Mouse (Mus musculus) cortical plate, adult 2 months (tissue): ENCODE measurements around the gene Rrbp1.

Experiments
- CTCF ChIP-seq: fragments of 200-500 bp; IDR thresholded peaks from 2 replicates; pipeline ENCODE4 v1.5.1; 2011; ENCODE audit warnings: mild to moderate bottlenecking, control low read depth, low read length; ENCODE audit not compliant: insufficient read depth; ENCODE audit errors: extremely low read depth
- POLR2A ChIP-seq: fragments of 200-500 bp; IDR thresholded peaks from 2 replicates; pipeline ENCODE4 v1.6.1; 2011; ENCODE audit warnings: mild to moderate bottlenecking, low read length, control low read depth; ENCODE audit not compliant: insufficient read depth; ENCODE audit errors: extremely low read depth

- TF ChIP-seq CTCF (no peak), POLR2A (no peak)
Measured at GRCm38 (mm10) chr2:143915600-143916135, 95.4 kb downstream of the Rrbp1 start.
